Mouse (Mus musculus) stomach, postnatal 0 days (tissue): ENCODE results near the gene Rragb.

Experiments used
- CTCF ChIP-seq: IDR thresholded peaks from 2 replicates; pipeline ENCODE4 v1.5.1; 2016; ENCODE audit warnings: antibody characterized with exemption, low read depth, mild to moderate bottlenecking, moderate library complexity
- EP300 ChIP-seq: optimal IDR thresholded peaks from 2 replicates; pipeline ENCODE3; 2016; ENCODE audit warnings: antibody characterized with exemption

DNA sequence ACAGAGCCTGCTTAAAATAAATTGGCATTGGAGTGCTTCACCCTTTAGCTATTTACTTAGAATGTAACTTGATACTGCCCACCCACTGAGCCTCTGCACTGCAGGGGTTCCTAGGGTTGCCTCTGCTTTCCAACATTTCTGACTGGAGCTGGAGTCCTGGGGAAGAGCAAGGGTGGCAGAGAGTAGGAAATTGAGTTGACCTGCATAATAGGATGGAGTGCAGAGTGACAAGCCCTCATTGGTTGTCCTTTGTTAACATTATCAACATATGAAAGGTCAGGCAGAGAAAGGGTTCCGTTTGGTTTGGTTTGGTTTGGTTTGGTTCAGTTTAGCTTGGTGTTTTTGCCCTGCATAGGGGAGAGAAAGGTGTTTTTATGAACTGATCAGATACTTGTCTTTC is 12.0 kb downstream of the Rragb start:
- TF ChIP-seq CTCF (no peak), EP300 (no peak)
